Mouse (Mus musculus) MEL (cell line): Measurements from ENCODE around the gene Tmem35b. TPM values are rescaled to one million over a fixed set of nuclear protein-coding genes. Genes with fewer than 3 reads are reported as not detected.

Experiments
- DNase-seq: peaks from one replicate; pipeline ENCODE4 v3.0.0; 2011; ENCODE audit warnings: low read depth, low spot score
- H3K27ac ChIP-seq: 2 replicates; pipeline ENCODE4 v1.5.1; 2012; ENCODE audit warnings: low read depth, mild to moderate bottlenecking, control low read depth, low read length, moderate library complexity; ENCODE audit not compliant: control insufficient read depth
- H3K27me3 ChIP-seq, 2 experiments: fragments of 150-350 bp in 1 of 2; sonication (generic) in 1 of 2; 2 replicates each; pipeline ENCODE4 v1.6.1; 2012; ENCODE audit warnings: low read length in 2 of 2, mild to moderate bottlenecking in 2 of 2, improper control_type of control experiment in 1 of 2, moderate library complexity in 1 of 2; ENCODE audit not compliant: insufficient read depth in 2 of 2, control insufficient read depth in 1 of 2
- H3K36me3 ChIP-seq, 2 experiments: 2 replicates each; pipeline ENCODE4 v1.6.1; 2012 to 2014; ENCODE audit warnings: low read length in 2 of 2, improper control_type of control experiment in 1 of 2, inconsistent platforms in 1 of 2, mild to moderate bottlenecking in 1 of 2; ENCODE audit not compliant: insufficient read depth in 2 of 2, control insufficient read depth in 1 of 2
- H3K4me1 ChIP-seq, 2 experiments: fragments of 150-350 bp in 1 of 2; sonication (generic) in 1 of 2; 2 replicates each; pipeline ENCODE4 v1.6.1; 2012; ENCODE audit warnings: low read length in 2 of 2, improper control_type of control experiment in 1 of 2, mild to moderate bottlenecking in 1 of 2; ENCODE audit not compliant: insufficient read depth in 2 of 2, control insufficient read depth in 1 of 2
- H3K4me3 ChIP-seq, 2 experiments: fragments of 150-350 bp in 1 of 2; sonication (generic) in 1 of 2; 2 replicates each; pipeline ENCODE4 v1.5.1; 2012; ENCODE audit warnings: low read depth in 2 of 2, low read length in 2 of 2, mild to moderate bottlenecking in 2 of 2, moderate library complexity in 2 of 2, control low read depth in 1 of 2, improper control_type of control experiment in 1 of 2; ENCODE audit not compliant: control insufficient read depth in 1 of 2, insufficient read depth in 1 of 2
- H3K79me2 ChIP-seq: 2 replicates; pipeline ENCODE4 v1.6.1; 2012; ENCODE audit warnings: mild to moderate bottlenecking, low read length, moderate library complexity; ENCODE audit not compliant: control insufficient read depth, poor library complexity, insufficient read depth
- H3K9ac ChIP-seq: 2 replicates; pipeline ENCODE4 v1.6.1; 2012; ENCODE audit warnings: low read depth, mild to moderate bottlenecking, control low read depth, low read length, moderate library complexity; ENCODE audit not compliant: control insufficient read depth, poor library complexity, severe bottlenecking
- H3K9me3 ChIP-seq: fragments of 150-350 bp; sonication (generic); replicated peaks from 2 replicates; pipeline ENCODE4 v1.6.1; 2012; ENCODE audit warnings: mild to moderate bottlenecking, low read length, improper control_type of control experiment, moderate library complexity; ENCODE audit not compliant: insufficient read depth
- BHLHE40 ChIP-seq: IDR thresholded peaks from 2 replicates; pipeline ENCODE4 v1.6.1; 2012; ENCODE audit warnings: low read depth, mild to moderate bottlenecking, inconsistent platforms, low read length, improper control_type of control experiment, borderline replicate concordance
- CHD1 ChIP-seq: IDR thresholded peaks from 2 replicates; pipeline ENCODE4 v1.6.1; 2012; ENCODE audit warnings: low read depth, mild to moderate bottlenecking, inconsistent platforms, low read length, improper control_type of control experiment
- CHD2 ChIP-seq: IDR thresholded peaks from 2 replicates; pipeline ENCODE4 v1.6.1; 2011; ENCODE audit warnings: low read length, improper control_type of control experiment
- E2F4 ChIP-seq: IDR thresholded peaks from 2 replicates; pipeline ENCODE4 v1.6.1; 2011; ENCODE audit warnings: low read depth, low read length, improper control_type of control experiment, borderline replicate concordance
- GABPA ChIP-seq: IDR thresholded peaks from 2 replicates; pipeline ENCODE4 v1.6.1; 2012; ENCODE audit warnings: low read depth, mild to moderate bottlenecking, inconsistent platforms, low read length, improper control_type of control experiment, moderate library complexity
- GATA1 ChIP-seq: IDR thresholded peaks from 2 replicates; pipeline ENCODE4 v1.6.1; 2011; ENCODE audit warnings: low read depth, low read length, improper control_type of control experiment
- JUND ChIP-seq: IDR thresholded peaks from 2 replicates; pipeline ENCODE4 v1.6.1; 2011; ENCODE audit warnings: low read depth, mild to moderate bottlenecking, improper control_type of control experiment, low read length
- KAT2A ChIP-seq: conservative IDR thresholded peaks from 2 replicates; pipeline ENCODE4 v1.6.1; 2012; ENCODE audit warnings: low read depth, low read length, improper control_type of control experiment, inconsistent platforms
- MAFK ChIP-seq: IDR thresholded peaks from 2 replicates; pipeline ENCODE4 v1.6.1; 2011; ENCODE audit warnings: low read depth, mild to moderate bottlenecking, low read length, improper control_type of control experiment, borderline replicate concordance
- MEF2A ChIP-seq: IDR thresholded peaks from 2 replicates; pipeline ENCODE4 v1.6.1; 2014; ENCODE audit warnings: low read depth, mild to moderate bottlenecking, inconsistent platforms, low read length, improper control_type of control experiment; ENCODE audit not compliant: poor library complexity, insufficient replicate concordance, severe bottlenecking; ENCODE audit errors: extremely low read depth
- MXI1 ChIP-seq: IDR thresholded peaks from 2 replicates; pipeline ENCODE4 v1.6.1; 2011; ENCODE audit warnings: mild to moderate bottlenecking, low read depth, low read length, improper control_type of control experiment
- MYB ChIP-seq: IDR thresholded peaks from 2 replicates; pipeline ENCODE4 v1.6.1; 2011; ENCODE audit warnings: mild to moderate bottlenecking, low read depth, low read length, improper control_type of control experiment
- NELFE ChIP-seq: IDR thresholded peaks from 2 replicates; pipeline ENCODE4 v1.6.1; 2011; ENCODE audit warnings: low read depth, low read length, improper control_type of control experiment
- NRF1 ChIP-seq: IDR thresholded peaks from 2 replicates; pipeline ENCODE4 v1.6.1; 2014; ENCODE audit warnings: low read depth, mild to moderate bottlenecking, inconsistent platforms, low read length, improper control_type of control experiment, moderate library complexity; ENCODE audit not compliant: poor library complexity, insufficient read depth, severe bottlenecking
- POLR2AphosphoS2 ChIP-seq: IDR thresholded peaks from 2 replicates; pipeline ENCODE4 v1.6.1; 2011; ENCODE audit warnings: low read length, improper control_type of control experiment
- SIN3A ChIP-seq: IDR thresholded peaks from 2 replicates; pipeline ENCODE4 v1.6.1; 2012; ENCODE audit warnings: low read length, improper control_type of control experiment, inconsistent platforms
- SMC3 ChIP-seq: IDR thresholded peaks from 2 replicates; pipeline ENCODE4 v1.6.1; 2011; ENCODE audit warnings: low read depth, low read length, improper control_type of control experiment
- TAL1 ChIP-seq: IDR thresholded peaks from 2 replicates; pipeline ENCODE4 v1.6.1; 2012; ENCODE audit warnings: mild to moderate bottlenecking, inconsistent platforms, low read length, moderate library complexity, mixed read lengths
- TBP ChIP-seq: IDR thresholded peaks from 2 replicates; pipeline ENCODE4 v1.8.0; 2011; ENCODE audit warnings: low read depth, low read length, improper control_type of control experiment
- TCF12 ChIP-seq: IDR thresholded peaks from 2 replicates; pipeline ENCODE4 v1.6.1; 2014; ENCODE audit warnings: low read depth, mild to moderate bottlenecking, inconsistent platforms, low read length, improper control_type of control experiment, moderate library complexity
- UBTF ChIP-seq: IDR thresholded peaks from 2 replicates; pipeline ENCODE4 v1.6.1; 2012; ENCODE audit warnings: low read depth, mild to moderate bottlenecking, inconsistent platforms, low read length, improper control_type of control experiment, moderate library complexity, borderline replicate concordance; ENCODE audit not compliant: insufficient read depth
- USF2 ChIP-seq, 2 experiments: IDR thresholded peaks; 2 replicates each; pipeline ENCODE4 v1.6.1; 2011 to 2012; ENCODE audit warnings: improper control_type of control experiment in 2 of 2, low read length in 2 of 2, borderline replicate concordance in 1 of 2, inconsistent platforms in 1 of 2, low read depth in 1 of 2, mild to moderate bottlenecking in 1 of 2; ENCODE audit not compliant: insufficient read depth in 1 of 2
- ZC3H11A ChIP-seq: IDR thresholded peaks from 2 replicates; pipeline ENCODE4 v1.6.1; 2012; ENCODE audit warnings: low read depth, mild to moderate bottlenecking, inconsistent platforms, low read length, improper control_type of control experiment
- ZKSCAN1 ChIP-seq: IDR thresholded peaks from 2 replicates; pipeline ENCODE4 v1.6.1; 2012; ENCODE audit warnings: low read depth, mild to moderate bottlenecking, inconsistent platforms, low read length, improper control_type of control experiment, moderate library complexity
- ZMIZ1 ChIP-seq: IDR thresholded peaks from 2 replicates; pipeline ENCODE4 v1.6.1; 2012; ENCODE audit warnings: low read depth, mild to moderate bottlenecking, inconsistent platforms, low read length, improper control_type of control experiment, moderate library complexity
- polyA plus RNA-seq, 2 experiments: library from polyadenylated mRNA; stranded (reverse) in 1 of 2; unstranded in 1 of 2; fragments of >175 nt in 1 of 2; fragments of >200 nt in 1 of 2; gene quantifications; 2 replicates each; pipeline versions ENCODE4 v1.2.1 to v1.2.4; 2012; ENCODE audit warnings: low replicate concordance in 2 of 2, low read depth in 1 of 2; ENCODE audit not compliant: insufficient read length in 2 of 2, insufficient read depth in 1 of 2, missing spikeins in 1 of 2
- total RNA-seq: library from RNA; depleted of rRNA; stranded (reverse); fragments of 300-350 nt; gene quantifications from 2 replicates; pipeline ENCODE4 v1.2.3, GENCODE M21; 2012

The Tmem35b gene
- total and polyA plus RNA-seq, 3 experiments, result 0.89 to 3.2 TPM; not detected in 1

- H3K4me3 ChIP-seq, result no peak overlapping the region
- H3K27ac ChIP-seq, result no peak overlapping the region
- H3K4me1 ChIP-seq, result no peaks in the 10 kb centered on the region
- H3K36me3 ChIP-seq, result no peaks in the 10 kb centered on the region
- no peaks in the 10 kb centered on the region for H3K79me2 ChIP-seq
- DNase-seq, result no peak
- H3K9ac ChIP-seq, result no peak overlapping the region
- no peak for TF ChIP-seq MXI1
- no peak for TF ChIP-seq ZKSCAN1
- no peak for TF ChIP-seq GATA1
- TF ChIP-seq JUND, result no peak
- TF ChIP-seq USF2 (IDR thresholded peaks at IDR 0.05; ENCODE audit: borderline replicate concordance in 1 of 2, insufficient read depth in 1 of 2, low read depth in 1 of 2, low read length in 2 of 2), result no peak
- no peak for TF ChIP-seq MYB
- no peak for TF ChIP-seq NELFE
- TF ChIP-seq UBTF, result no peak
- no peak for TF ChIP-seq ZC3H11A
- no peak for TF ChIP-seq MEF2A
- no peak for TF ChIP-seq NRF1
- TF ChIP-seq TBP, result no peak
- no peaks in the 10 kb centered on the region for H3K9me3 ChIP-seq
- no peaks in the 10 kb centered on the region; a peak in 3 of 4 replicates for H3K27me3 ChIP-seq
These were observed 15.9 kb upstream of the Tmem35b start for GRCm38 (mm10) chr4:127107566-127107965.

- Histone ChIP-seq H3K36me3 (no peaks in the 10 kb centered on the region), H3K79me2 (no peaks in the 10 kb centered on the region), H3K9me3 (no peaks in the 10 kb centered on the region), H3K9ac (no peak overlapping the region), H3K27ac (no peak overlapping the region), H3K4me1 (no peaks in the 10 kb centered on the region), H3K27me3 (no peaks in the 10 kb centered on the region; a peak in 2 of 4 replicates), H3K4me3 (no peak overlapping the region)
- TF ChIP-seq CHD2, result no peak
- TF ChIP-seq ZMIZ1, result no peak
- TF ChIP-seq GATA1, result no peak
- TF ChIP-seq ZC3H11A, result no peak
- no peak for TF ChIP-seq BHLHE40
- TF ChIP-seq SMC3, result no peak
- no peak for TF ChIP-seq KAT2A
- no peak for TF ChIP-seq CHD1
- no peak for TF ChIP-seq NRF1
- no peak for TF ChIP-seq POLR2AphosphoS2
- no peak for TF ChIP-seq TAL1
- TF ChIP-seq JUND, result no peak
- no peak for TF ChIP-seq MXI1
- no peak for TF ChIP-seq MAFK
- no peak for TF ChIP-seq GABPA
- TF ChIP-seq SIN3A, result no peak
- TF ChIP-seq E2F4, result no peak
- TF ChIP-seq TCF12, result no peak
- DNase-seq, result no peak
These were observed 12.9 kb upstream of the Tmem35b start for GRCm38 (mm10) chr4:127110570-127110969.
